7 mouse cellular contexts compared by ENCODE assay signal in the genomic region with DNA sequence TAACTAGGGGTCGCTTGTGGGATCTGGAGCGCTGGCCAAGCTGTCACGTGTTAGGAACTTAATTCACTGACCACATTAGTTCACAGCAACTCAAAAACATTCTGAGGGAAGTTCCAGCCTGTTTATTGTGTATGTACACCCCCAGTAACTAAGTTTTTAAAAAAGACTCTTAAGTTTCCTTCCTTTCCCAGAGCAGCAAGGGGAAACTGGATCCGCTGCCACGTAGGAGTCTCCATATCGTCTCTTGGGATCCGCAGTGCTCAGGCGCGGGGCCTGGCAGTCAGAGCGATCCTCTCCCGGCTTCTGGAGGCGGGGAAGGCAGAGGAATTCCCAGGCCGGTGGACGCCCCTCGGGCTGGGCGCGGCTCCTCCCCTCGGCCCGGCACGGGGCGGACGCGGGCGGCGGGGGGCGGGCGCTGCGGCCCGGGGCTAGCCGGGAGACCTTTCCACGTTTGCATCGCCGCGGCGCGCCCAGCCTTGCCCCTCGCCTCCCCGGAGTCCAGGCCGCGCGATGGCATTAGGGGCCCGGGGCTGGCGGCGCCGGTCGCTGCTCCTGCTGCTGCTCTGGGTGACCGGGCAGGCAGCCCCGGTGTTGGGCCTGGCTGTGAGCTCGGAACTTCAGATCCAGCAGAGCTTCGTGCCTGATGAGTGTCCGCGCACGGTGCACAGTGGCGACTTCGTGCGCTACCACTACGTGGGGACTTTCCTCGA. TPM values are rescaled to one million over a fixed set of nuclear protein-coding genes. Genes with fewer than 3 reads are reported as not detected.
A peak's percentile ranks its signal among the peaks of the same experiment; 100 is the strongest.
DNase-seq lines count a peak whose midpoint lies in the region; ATAC-seq lines count a peak whose summit lies in the region.

Gene Fkbp9 (plus strand): TSS at position 363 of the 710 bp plus-strand sequence.

- H3K9ac ChIP-seq in intestine, embryonic 14.5 days (ENCODE audit: low read length): peak within 1 kb of the TSS; percentile 80

- H3K4me1 ChIP-seq in embryonic facial prominence, embryonic 10.5 days: peaks cover 14% of the 10 kb centered on the region
- no peaks in the 10 kb centered on the region for H3K4me1 ChIP-seq in intestine, embryonic 14.5 days (replicated peaks; ENCODE audit: control insufficient read depth, insufficient read depth, low read length)
- H3K4me1 ChIP-seq in megakaryocyte, embryonic 14.5 days: peaks cover 11% of the 10 kb centered on the region

- intact Hi-C loops in gastrocnemius, postnatal 36 days (cut with DNase I): no loop called here
- intact Hi-C loops in left cerebral cortex, postnatal 14 days (cut with DNase I): no loop called here

- H3K9me3 ChIP-seq in embryonic facial prominence, embryonic 10.5 days: no peaks in the 10 kb centered on the region
- H3K9me3 ChIP-seq in intestine, embryonic 14.5 days (ENCODE audit: control insufficient read depth, low read length): no peaks in the 10 kb centered on the region
- no peaks in the 10 kb centered on the region for H3K9me3 ChIP-seq in megakaryocyte, embryonic 14.5 days

- H3K4me2 ChIP-seq in intestine, embryonic 14.5 days (ENCODE audit: low read length): peak within 1 kb of the TSS; percentile 71

- peak within 1 kb of the TSS; percentile 91 for H3K27ac ChIP-seq in embryonic facial prominence, embryonic 10.5 days (replicated peaks)
- H3K27ac ChIP-seq in intestine, embryonic 14.5 days (ENCODE audit: low read depth): peak within 1 kb of the TSS; percentile 84

- WGBS in embryonic facial prominence, embryonic 10.5 days: under 1% methylated on average over 58 of the region's 58 CpGs
- 0% methylated on average over 49 of the region's 58 CpGs for WGBS in intestine, embryonic 14.5 days

- peak within 1 kb of the TSS; percentile 75 for H3K4me3 ChIP-seq in embryonic facial prominence, embryonic 10.5 days
- H3K4me3 ChIP-seq in intestine, embryonic 14.5 days (ENCODE audit: low read depth, low read length): peak within 1 kb of the TSS; percentile 72
- H3K4me3 ChIP-seq in megakaryocyte, embryonic 14.5 days (replicated peaks): peak within 1 kb of the TSS; percentile 92

- DNase-seq in adrenal gland, postnatal 25 days: peak; percentile 88
- DNase-seq in embryonic facial prominence, embryonic 10.5 days (ENCODE audit: low spot score): peak; percentile 90
- peak; percentile 79 to 85 for DNase-seq in gastrocnemius, postnatal 36 days
- DNase-seq in intestine, embryonic 14.5 days (ENCODE audit: low spot score): peak; percentile 88
- peak; percentile 19 to 45 for DNase-seq in left cerebral cortex, postnatal 14 days (ENCODE audit: low spot score in 2 of 2)
- DNase-seq in right cerebral cortex, postnatal 36 days (ENCODE audit: low spot score in 2 of 2): peak; percentile 18 to 20

- no peaks in the 10 kb centered on the region for H3K27me3 ChIP-seq in embryonic facial prominence, embryonic 10.5 days (replicated peaks; ENCODE audit: low read depth, poor library complexity, severe bottlenecking)
- no peaks in the 10 kb centered on the region for H3K27me3 ChIP-seq in intestine, embryonic 14.5 days (replicated peaks; ENCODE audit: control insufficient read depth, insufficient read depth, low read length)
- peaks cover 16% of the 10 kb centered on the region for H3K27me3 ChIP-seq in megakaryocyte, embryonic 14.5 days (replicated peaks)

- peak; percentile 98 for ATAC-seq in intestine, embryonic 14.5 days (replicated peaks; ENCODE audit: low FRiP score, low TSS enrichment, low read depth)

- peaks cover 21% of the 10 kb centered on the region for H3K36me3 ChIP-seq in embryonic facial prominence, embryonic 10.5 days (replicated peaks)
- peaks cover 13% of the 10 kb centered on the region for H3K36me3 ChIP-seq in intestine, embryonic 14.5 days (ENCODE audit: control insufficient read depth, insufficient read depth, low read length)
- H3K36me3 ChIP-seq in megakaryocyte, embryonic 14.5 days (replicated peaks; ENCODE audit: low read length): no peaks in the 10 kb centered on the region

RNA-seq across cellular contexts. Expression of gene Fkbp9, which starts in this region (rescaled TPM):
- total RNA-seq in adrenal gland, postnatal 25 days (2021): 52.4 and 66.4 TPM in 2 replicates
- polyA plus RNA-seq in embryonic facial prominence, embryonic 10.5 days (2016; fragmentation: Nextera tagmentation; extraction: Ambion mirVana): 72.8 and 73.9 TPM in 2 replicates
- 10 to 100 TPM; 44.4 to 48.4 TPM for total RNA-seq in gastrocnemius, postnatal 36 days (2021)
- 111 and 113 TPM in 2 replicates for polyA plus RNA-seq in intestine, embryonic 14.5 days (2014; fragmentation: Nextera tagmentation; extraction: Ambion mirVana)
- 10 to 100 TPM; 26.7 to 27.5 TPM for total RNA-seq in left cerebral cortex, postnatal 14 days (2021)
- 0.94 TPM in 1 of 2 replicates, not detected in the other for polyA plus RNA-seq in megakaryocyte, embryonic 14.5 days (2012; ENCODE audit: insufficient read depth, low replicate concordance)

Comparison
In these comparisons a context has a peak if more than half of its experiments do, and no peak if none do; other contexts are left out.
1. Peak in every context shown above with its lines: DNase-seq, ATAC-seq, H3K4me3 ChIP-seq and H3K27ac ChIP-seq.
2. RNA of gene Fkbp9 (polyA plus RNA-seq): 111 to 113 TPM in intestine, embryonic 14.5 days and 72.8 to 73.9 TPM in embryonic facial prominence, embryonic 10.5 days; 0.94 TPM in megakaryocyte, embryonic 14.5 days; every median in the first group is over 10 times any median in the second.
3. DNase-seq: peak in every context shown above with its lines; median percentile 90 in embryonic facial prominence, embryonic 10.5 days; 88 in adrenal gland, postnatal 25 days; 88 in intestine, embryonic 14.5 days; 82 in gastrocnemius, postnatal 36 days; 32 in left cerebral cortex, postnatal 14 days; 19 in right cerebral cortex, postnatal 36 days.